Comparison of ENCODE assay signal across 9 mouse cellular contexts in the genomic region with DNA sequence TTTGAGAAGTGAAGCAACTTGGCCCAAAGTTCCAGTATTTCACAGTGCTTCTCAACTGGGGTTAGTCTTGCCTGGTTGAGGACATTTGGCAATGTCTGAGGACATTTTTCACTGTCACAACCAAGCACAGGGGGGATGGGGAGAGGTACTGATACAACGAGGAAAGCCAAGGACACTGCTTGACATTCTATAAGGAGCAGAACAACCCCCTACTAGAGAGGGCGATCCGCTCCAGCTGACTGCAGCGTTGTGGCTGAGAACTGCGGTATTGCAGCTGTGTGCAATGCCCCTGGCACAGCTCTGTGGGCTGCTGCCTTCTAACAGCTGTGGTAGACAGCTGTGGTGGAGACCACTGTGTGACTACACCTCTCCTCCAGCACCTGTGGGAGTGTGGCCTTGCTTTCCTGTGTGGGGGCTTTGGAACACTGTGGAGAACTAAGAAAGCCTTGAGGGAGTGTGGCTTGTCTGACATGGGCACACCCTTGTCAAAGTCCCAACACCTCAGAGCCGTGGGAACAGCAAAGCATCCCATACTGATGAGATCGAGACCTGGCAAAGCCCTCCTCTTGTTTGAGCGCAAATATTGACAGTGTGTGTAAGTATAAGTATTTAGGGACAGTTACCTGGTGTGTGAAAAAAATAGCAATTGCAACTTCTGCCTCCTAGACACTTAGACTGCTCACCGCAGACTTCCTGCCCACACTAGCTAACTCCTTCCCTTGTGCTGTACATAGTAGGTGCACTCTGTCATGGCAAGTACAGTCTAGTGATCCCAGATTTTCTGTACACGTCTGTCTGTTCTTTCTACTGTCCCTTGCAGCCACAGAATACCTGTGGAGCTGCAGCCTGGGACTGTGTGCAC.
DNase-seq lines count a peak whose midpoint lies in the region; ATAC-seq lines count a peak whose summit lies in the region.
"Had no signal": no experiment of that assay in that cellular context is flagged by ENCODE, and none has a peak within 500 bp of the region (broad histone marks: within the 10 kb centered on the region; RNA-seq: fewer than 3 reads in every experiment).

No protein-coding gene starts in this region.

- DNase-seq in adrenal gland, adult (ENCODE audit: inconsistent age in 2 of 2, low spot score in 1 of 2) = peak; percentile 31 to 77
- no peak for DNase-seq in adrenal gland, postnatal 4 days (ENCODE audit: low spot score in 2 of 2)
- peak; percentile 27 for DNase-seq in liver, embryonic 11.5 days (ENCODE audit: low spot score)
- peak; percentile 64 for DNase-seq in splenic B cell, adult 2 months (ENCODE audit: low read depth, low spot score)
- DNase-seq in cerebellum, adult 11 months = no peak
- no peak for DNase-seq in left cerebral cortex, adult 9 months (ENCODE audit: low spot score in 2 of 2)

- peak; percentile 39; the same call in 1 of the 2 replicates for ATAC-seq in liver, embryonic 11.5 days (replicated peaks; ENCODE audit: low FRiP score)
- no peak; the same call in 1 of the 2 replicates for ATAC-seq in liver, embryonic 12.5 days
- peak; percentile 85 for ATAC-seq in lung, embryonic 16.5 days (ENCODE audit: low read depth)

- H3K4me3 ChIP-seq in liver, embryonic 11.5 days (ENCODE audit: low read depth, low read length) = no peak overlapping the region
- no peak overlapping the region for H3K4me3 ChIP-seq in liver, embryonic 12.5 days
- no peak overlapping the region for H3K4me3 ChIP-seq in lung, embryonic 16.5 days (ENCODE audit: low read length)
- H3K4me3 ChIP-seq: embryonic facial prominence, embryonic 12.5 days had no signal

- WGBS in liver, embryonic 11.5 days = 67% methylated on average over 10 of the region's 10 CpGs
- 39% methylated on average over 10 of the region's 10 CpGs for WGBS in liver, embryonic 12.5 days (ENCODE audit: insufficient replicate concordance)
- 47% methylated on average over 10 of the region's 10 CpGs for WGBS in lung, embryonic 16.5 days

- H3K9me3 ChIP-seq in liver, embryonic 11.5 days (ENCODE audit: control insufficient read depth, low read length) = no peaks in the 10 kb centered on the region
- no peaks in the 10 kb centered on the region for H3K9me3 ChIP-seq in liver, embryonic 12.5 days (replicated peaks)
- no peaks in the 10 kb centered on the region for H3K9me3 ChIP-seq in lung, embryonic 16.5 days (ENCODE audit: control insufficient read depth, low read length)
- H3K9me3 ChIP-seq: embryonic facial prominence, embryonic 12.5 days had no signal

- no peaks in the 10 kb centered on the region for H3K36me3 ChIP-seq in liver, embryonic 11.5 days (ENCODE audit: control insufficient read depth, insufficient read depth, low read length)
- no peaks in the 10 kb centered on the region for H3K36me3 ChIP-seq in liver, embryonic 12.5 days
- no peaks in the 10 kb centered on the region for H3K36me3 ChIP-seq in lung, embryonic 16.5 days (ENCODE audit: control insufficient read depth, insufficient read depth, low read length)
- no peaks in the 10 kb centered on the region for H3K36me3 ChIP-seq in splenic B cell, adult 2 months (ENCODE audit: control insufficient read depth, insufficient read depth, low read length, poor library complexity, severe bottlenecking)
- H3K36me3 ChIP-seq: embryonic facial prominence, embryonic 12.5 days had no signal

- H3K9ac ChIP-seq in liver, embryonic 11.5 days (ENCODE audit: low read depth, low read length) = no peak overlapping the region
- no peak overlapping the region for H3K9ac ChIP-seq in liver, embryonic 12.5 days
- H3K9ac ChIP-seq in lung, embryonic 16.5 days (ENCODE audit: low read length) = no peak overlapping the region
- H3K9ac ChIP-seq: embryonic facial prominence, embryonic 12.5 days had no signal

- H3K27me3 ChIP-seq in liver, embryonic 11.5 days (replicated peaks; ENCODE audit: control insufficient read depth, insufficient read depth, low read length) = no peaks in the 10 kb centered on the region
- no peaks in the 10 kb centered on the region for H3K27me3 ChIP-seq in liver, embryonic 12.5 days (replicated peaks)
- H3K27me3 ChIP-seq in lung, embryonic 16.5 days (ENCODE audit: control insufficient read depth, insufficient read depth, low read depth, low read length) = no peaks in the 10 kb centered on the region
- no peaks in the 10 kb centered on the region for H3K27me3 ChIP-seq in splenic B cell, adult 2 months (ENCODE audit: control insufficient read depth, insufficient read depth, low read length, poor library complexity, severe bottlenecking)
- H3K27me3 ChIP-seq: embryonic facial prominence, embryonic 12.5 days had no signal

- H3K4me2 ChIP-seq in liver, embryonic 11.5 days = no peak overlapping the region
- no peak overlapping the region for H3K4me2 ChIP-seq in liver, embryonic 12.5 days
- H3K4me2 ChIP-seq in lung, embryonic 16.5 days (ENCODE audit: low read depth, low read length) = no peak overlapping the region
- H3K4me2 ChIP-seq: embryonic facial prominence, embryonic 12.5 days had no signal

- H3K4me1 ChIP-seq in liver, embryonic 11.5 days (replicated peaks; ENCODE audit: control insufficient read depth, insufficient read depth, low read length) = no peaks in the 10 kb centered on the region; the same call in 1 of the 2 replicates
- H3K4me1 ChIP-seq in liver, embryonic 12.5 days = 0 out of 2 replicates have a peak, but pooled peaks cover 3% of the 10 kb centered on the region
- peaks cover 9% of the 10 kb centered on the region; the same call in 1 of the 2 replicates for H3K4me1 ChIP-seq in lung, embryonic 16.5 days (replicated peaks; ENCODE audit: control insufficient read depth, insufficient read depth, low read length)
- H3K4me1 ChIP-seq: embryonic facial prominence, embryonic 12.5 days had no signal

- H3K27ac ChIP-seq in liver, embryonic 11.5 days (ENCODE audit: low read depth, low read length) = no peak overlapping the region
- no peak overlapping the region for H3K27ac ChIP-seq in liver, embryonic 12.5 days
- 0 out of 2 replicates have a peak overlapping the region, but pooled peaks have one; percentile 0 for H3K27ac ChIP-seq in lung, embryonic 16.5 days (ENCODE audit: low read length)
- H3K27ac ChIP-seq: embryonic facial prominence, embryonic 12.5 days had no signal

Comparison
In these comparisons a context has a peak if more than half of its experiments do, and no peak if none do; other contexts are left out.
1. DNase-seq: peak in adrenal gland, adult (2 of 2), liver, embryonic 11.5 days (single experiment) and splenic B cell, adult 2 months (single experiment); none in adrenal gland, postnatal 4 days (0 of 2), cerebellum, adult 11 months (single experiment) and left cerebral cortex, adult 9 months (0 of 2).